Mouse (Mus musculus) kidney, postnatal 10 days (tissue): ENCODE measurements around the gene Rab3gap2.

ENCODE experiments used
- DNase-seq: peaks from one replicate; pipeline ENCODE4 v3.0.0; 2021; ENCODE audit warnings: mixed read lengths

Gene Rab3gap2

DNA sequence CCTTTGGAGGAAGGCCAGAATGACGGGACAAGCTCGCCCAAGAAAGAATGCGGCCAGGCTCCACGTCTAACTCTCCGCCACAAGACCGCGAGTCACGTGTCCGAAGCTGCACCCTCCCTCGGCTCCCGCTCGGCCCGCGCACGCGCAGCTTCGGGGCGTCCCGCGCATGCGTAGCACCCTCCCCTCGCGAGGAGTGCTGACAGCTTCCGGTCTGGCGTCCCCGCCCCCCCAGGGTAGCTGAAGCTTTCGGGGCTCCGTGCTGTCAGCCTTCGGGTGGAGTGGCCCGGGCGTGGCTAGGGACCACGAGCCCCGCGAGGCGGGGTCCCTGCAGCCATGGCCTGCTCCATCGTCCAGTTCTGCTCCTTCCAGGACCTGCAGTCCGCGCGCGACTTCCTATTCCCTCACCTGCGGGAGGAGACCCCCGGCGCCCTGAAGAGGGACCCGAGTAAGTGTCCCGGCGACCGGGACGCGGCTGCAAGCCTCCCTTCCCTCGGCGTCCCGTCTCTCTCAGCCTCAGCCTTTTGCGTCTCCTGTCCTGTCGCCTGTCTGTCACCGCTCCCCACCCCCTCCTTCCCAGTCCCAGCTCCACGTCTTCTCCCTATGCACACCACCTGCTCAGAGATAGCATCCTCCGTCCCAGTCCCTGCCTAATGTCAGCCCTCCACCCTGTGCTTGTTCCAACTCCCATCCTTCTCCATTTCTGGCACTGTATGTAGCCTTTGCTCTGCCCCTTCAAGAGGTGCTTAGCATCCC, at the start of gene Rab3gap2:
Gene Rab3gap2, plus strand, starts transcription at position 209 of the 753 bp plus-strand sequence.
- peak; percentile 99 for DNase-seq

GRCm38 (mm10) chr1:185173641-185174040, 30.3 kb upstream of the Rab3gap2 start:
- no peak for DNase-seq

GRCm38 (mm10) chr1:185177860-185178259, 26.1 kb upstream of the Rab3gap2 start:
- no peak for DNase-seq

GRCm38 (mm10) chr1:185183591-185184330, 20.2 kb upstream of the Rab3gap2 start:
- peak; percentile 56 for DNase-seq

- no peak for DNase-seq
Measured at GRCm38 (mm10) chr1:185185556-185185955, 18.4 kb upstream of the Rab3gap2 start.

- peak; percentile 53 for DNase-seq
Measured at GRCm38 (mm10) chr1:185187135-185187785, 16.7 kb upstream of the Rab3gap2 start.

DNA sequence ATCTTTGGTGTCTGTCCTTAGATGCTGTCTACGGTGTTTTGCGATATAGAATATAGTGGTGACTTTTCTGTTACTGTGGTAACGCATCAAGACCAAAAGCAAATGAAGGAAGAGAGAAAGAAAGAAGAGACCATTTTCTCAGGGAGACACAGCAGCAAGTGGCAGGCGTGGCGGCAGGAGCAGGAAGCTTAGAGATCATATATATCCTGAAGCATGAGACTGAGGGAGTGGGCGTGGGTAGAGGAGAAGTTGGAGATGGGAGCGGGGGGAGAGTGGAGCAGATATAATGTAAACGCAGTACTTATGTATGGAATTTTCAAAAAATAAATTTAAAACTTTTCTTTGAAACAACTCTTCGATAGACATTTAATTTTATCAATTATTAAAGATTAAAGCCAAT, 14.0 kb upstream of the Rab3gap2 start:
- no peak for DNase-seq

DNA sequence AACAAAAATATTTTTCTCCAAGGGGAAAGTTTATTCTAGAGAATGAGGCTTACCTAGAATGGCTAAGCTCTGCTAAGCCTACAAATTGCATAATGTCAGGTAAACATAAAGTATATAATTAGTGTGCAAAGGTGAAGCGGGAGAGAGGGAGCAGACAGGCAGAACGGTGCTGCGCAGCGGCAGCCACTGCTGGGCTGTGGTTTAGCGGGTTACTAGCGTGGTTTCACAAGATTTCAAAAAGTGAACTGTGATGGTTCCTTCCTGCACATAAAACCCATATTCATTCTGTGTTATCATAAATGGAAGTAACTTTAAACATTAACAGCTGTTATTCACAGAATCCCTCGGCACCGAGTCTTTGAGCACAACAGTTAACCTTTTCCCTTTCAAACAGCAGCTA, 11.8 kb upstream of the Rab3gap2 start:
- DNase-seq: no peak

DNA sequence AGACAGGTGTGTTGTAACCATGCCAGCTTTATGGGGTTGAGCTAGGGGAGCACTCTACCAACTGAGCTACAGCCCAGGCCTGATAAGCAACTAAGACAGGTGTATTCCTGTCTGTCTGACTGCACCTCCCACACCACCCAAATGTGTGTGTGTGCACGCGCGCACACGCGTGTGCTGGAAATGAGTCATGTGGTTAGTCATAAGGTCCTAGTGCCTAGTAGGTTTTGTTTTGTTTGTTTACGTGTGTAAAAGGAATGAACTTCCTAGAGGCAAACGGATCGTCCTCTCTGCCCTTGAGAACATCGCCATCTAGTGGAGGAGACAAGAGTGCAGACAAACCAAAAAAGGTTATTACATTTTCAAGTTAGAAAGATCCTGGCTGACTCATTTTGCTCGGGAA, 10.4 kb upstream of the Rab3gap2 start:
- DNase-seq: peak; percentile 56

DNA sequence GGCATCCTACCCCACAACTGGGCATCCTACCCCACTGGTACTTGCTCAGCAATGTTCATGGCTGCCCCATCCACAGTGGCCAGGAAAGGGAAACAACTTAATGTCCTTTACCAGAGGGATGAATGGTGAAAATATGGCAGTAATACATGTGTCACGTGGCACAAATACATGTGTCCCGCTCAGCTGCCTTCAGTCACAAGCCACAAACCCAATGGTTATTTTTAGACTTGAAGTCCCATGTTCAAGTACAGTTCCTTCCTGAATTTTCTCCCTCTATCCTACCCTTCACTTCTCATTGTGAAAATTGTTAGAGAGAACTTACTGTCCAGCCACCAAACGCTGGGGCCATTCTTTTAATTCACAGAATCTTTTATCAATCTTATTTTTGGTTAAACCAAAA, 7.6 kb upstream of the Rab3gap2 start:
- no peak for DNase-seq

- DNase-seq: peak; percentile 28
Measured at GRCm38 (mm10) chr1:185200571-185201395, 3.1 kb upstream of the Rab3gap2 start.

- DNase-seq: no peak
Measured at GRCm38 (mm10) chr1:185201994-185202393, 1.9 kb upstream of the Rab3gap2 start.

GRCm38 (mm10) chr1:185203196-185203908, 565 bp upstream of the Rab3gap2 start:
- no peak for DNase-seq

DNA sequence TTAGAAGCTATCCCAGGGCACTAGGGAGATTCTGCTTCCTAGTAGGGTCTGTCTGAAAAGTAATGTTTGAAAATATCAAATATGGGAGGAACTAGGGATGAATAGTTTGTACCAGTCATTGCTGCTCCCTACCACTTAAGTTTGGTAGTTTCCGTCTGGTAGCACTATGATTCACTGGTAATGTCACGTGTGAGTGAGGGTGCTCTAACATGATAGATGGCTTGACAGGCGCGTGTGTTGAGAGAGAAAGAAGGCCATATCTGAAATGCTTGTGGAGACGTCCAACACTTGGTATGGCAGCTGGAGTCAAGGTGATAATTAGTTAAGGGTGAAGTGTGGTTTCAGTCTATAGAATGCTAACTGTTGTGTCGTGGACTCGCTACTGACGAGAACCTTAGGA, 1.2 kb downstream of the Rab3gap2 start:
- DNase-seq: no peak

GRCm38 (mm10) chr1:185207851-185208595, 4.1 kb downstream of the Rab3gap2 start:
- no peak for DNase-seq

GRCm38 (mm10) chr1:185208766-185209165, 4.8 kb downstream of the Rab3gap2 start:
- no peak for DNase-seq

- no peak for DNase-seq
Measured at GRCm38 (mm10) chr1:185209641-185210176, 5.8 kb downstream of the Rab3gap2 start.

DNA sequence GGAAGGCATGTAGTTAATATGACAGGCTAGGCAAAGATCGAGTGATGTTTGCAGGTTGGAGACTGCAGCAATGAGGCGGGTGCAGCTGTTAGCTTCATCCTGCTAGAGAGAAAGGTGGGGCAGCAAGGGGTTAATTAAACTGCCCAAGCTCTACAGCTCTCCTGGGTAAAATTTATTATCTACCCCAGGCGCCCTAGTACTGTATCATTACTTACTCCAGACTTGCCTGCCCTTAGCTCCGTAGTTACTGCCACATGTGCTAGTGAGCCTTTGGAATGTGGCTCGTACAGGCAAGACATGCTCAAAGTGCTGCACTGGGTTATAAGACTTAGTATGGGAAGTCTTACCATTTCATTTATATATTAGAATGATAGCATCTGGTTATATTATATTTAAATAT, 12.4 kb downstream of the Rab3gap2 start:
- no peak for DNase-seq

DNA sequence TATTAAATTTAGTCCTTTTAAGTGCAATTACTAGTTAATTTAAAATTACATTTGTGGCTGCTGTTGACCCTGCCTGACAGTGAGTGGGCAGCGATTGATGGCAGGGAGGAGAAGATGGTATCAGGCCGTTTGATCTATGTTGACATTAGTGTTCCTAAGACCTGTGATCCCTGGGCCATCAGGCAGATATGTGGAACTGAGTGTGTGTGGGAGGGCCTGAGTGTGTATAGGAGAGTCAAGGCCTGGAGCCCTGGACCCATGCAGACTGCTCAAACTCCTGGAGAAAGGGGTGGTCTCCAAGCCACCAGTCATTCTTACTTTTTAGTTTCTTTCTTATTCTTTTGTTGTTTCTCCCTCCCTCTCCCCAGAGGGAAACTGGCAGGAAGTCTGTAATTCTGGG, 12.8 kb downstream of the Rab3gap2 start:
- no peak for DNase-seq

GRCm38 (mm10) chr1:185217966-185218365, 14.0 kb downstream of the Rab3gap2 start:
- DNase-seq: no peak

GRCm38 (mm10) chr1:185226889-185227288, 23.0 kb downstream of the Rab3gap2 start:
- DNase-seq: no peak
